Mouse (Mus musculus) erythroblast, embryonic 14.5 days (primary cell): ENCODE measurements around the gene Gdf10. TPM values are rescaled to one million over a fixed set of nuclear protein-coding genes. Genes with fewer than 3 reads are reported as not detected.

Experiments used
- H3K27me3 ChIP-seq: 2 replicates; pipeline ENCODE4 v1.6.1; 2012; ENCODE audit warnings: inconsistent platforms; ENCODE audit not compliant: control insufficient read depth
- H3K36me3 ChIP-seq: 2 replicates; pipeline ENCODE4 v1.6.1; 2012; ENCODE audit warnings: mild to moderate bottlenecking, inconsistent platforms; ENCODE audit not compliant: control insufficient read depth
- H3K4me1 ChIP-seq: 2 replicates; pipeline ENCODE4 v1.6.1; 2012; ENCODE audit warnings: inconsistent platforms; ENCODE audit not compliant: control insufficient read depth
- H3K4me3 ChIP-seq: replicated peaks from 2 replicates; pipeline ENCODE3; 2012; ENCODE audit warnings: moderate library complexity, mild to moderate bottlenecking, inconsistent platforms
- H3K9me3 ChIP-seq: 2 replicates; pipeline ENCODE4 v1.6.1; 2012; ENCODE audit warnings: low read length, inconsistent platforms, mixed read lengths; ENCODE audit not compliant: control insufficient read depth
- GATA1 ChIP-seq: IDR thresholded peaks from 2 replicates; pipeline ENCODE4 v1.6.1; 2012; ENCODE audit warnings: low read length, inconsistent platforms, mixed read lengths
- TAL1 ChIP-seq: IDR thresholded peaks from 3 replicates; pipeline ENCODE4 v1.6.1; 2012; ENCODE audit warnings: low read length, inconsistent platforms, mixed read lengths
- polyA plus RNA-seq: library from polyadenylated mRNA; stranded (reverse); fragments of >175 nt; gene quantifications from 2 replicates; pipeline ENCODE4 v1.2.3, GENCODE M21; 2012

The Gdf10 gene
- polyA plus RNA-seq, 1 experiment = not detected

DNA sequence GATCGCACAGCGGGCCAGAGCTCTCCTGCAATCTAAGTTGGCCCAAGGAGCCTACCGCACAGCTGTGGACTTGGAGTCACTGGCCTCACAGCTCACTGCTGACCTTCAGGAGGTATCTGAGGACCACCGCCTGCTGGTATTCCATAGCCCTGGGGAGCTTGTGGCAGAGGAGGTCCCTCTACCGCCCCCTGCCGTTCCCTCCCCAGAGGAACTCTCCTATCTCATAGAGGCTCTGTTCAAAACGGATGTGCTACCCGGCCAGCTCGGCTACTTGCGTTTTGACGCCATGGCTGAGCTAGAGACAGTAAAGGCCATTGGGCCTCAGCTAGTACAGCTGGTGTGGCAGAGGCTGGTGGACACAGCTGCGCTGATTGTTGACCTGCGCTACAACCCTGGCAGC lies 32.7 kb downstream of the Gdf10 start:
- Histone ChIP-seq H3K4me1 (no peaks in the 10 kb centered on the region), H3K36me3 (no peaks in the 10 kb centered on the region), H3K27me3 (no peaks in the 10 kb centered on the region), H3K9me3 (peaks cover 15% of the 10 kb centered on the region; the same call in 1 of the 2 replicates), H3K4me3 (no peak overlapping the region)
- TF ChIP-seq GATA1 (no peak), TAL1 (no peak)

DNA sequence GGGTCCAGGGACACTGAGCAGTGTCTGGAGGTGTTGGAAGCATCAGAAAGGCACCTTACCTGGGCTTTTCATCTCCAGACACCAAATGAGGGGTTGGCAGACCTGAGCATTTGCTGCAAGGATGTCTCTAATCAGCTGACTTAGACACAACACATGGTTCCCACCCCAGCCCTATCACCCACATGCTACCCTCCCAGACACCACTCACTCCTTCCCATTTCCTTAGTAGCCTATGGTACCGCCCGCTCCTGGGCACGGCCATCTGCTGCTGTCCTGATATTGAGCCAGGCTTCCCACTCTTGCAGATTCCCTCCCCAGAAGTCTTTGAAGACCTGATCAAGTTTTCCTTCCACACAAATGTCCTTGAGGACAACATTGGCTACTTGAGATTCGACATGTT lies 34.8 kb downstream of the Gdf10 start:
- Histone ChIP-seq H3K36me3 (no peaks in the 10 kb centered on the region), H3K4me3 (no peak overlapping the region), H3K4me1 (no peaks in the 10 kb centered on the region), H3K9me3 (peaks cover 15% of the 10 kb centered on the region; the same call in 1 of the 2 replicates), H3K27me3 (no peaks in the 10 kb centered on the region)
- TF ChIP-seq TAL1 = no peak
- TF ChIP-seq GATA1 = no peak

DNA sequence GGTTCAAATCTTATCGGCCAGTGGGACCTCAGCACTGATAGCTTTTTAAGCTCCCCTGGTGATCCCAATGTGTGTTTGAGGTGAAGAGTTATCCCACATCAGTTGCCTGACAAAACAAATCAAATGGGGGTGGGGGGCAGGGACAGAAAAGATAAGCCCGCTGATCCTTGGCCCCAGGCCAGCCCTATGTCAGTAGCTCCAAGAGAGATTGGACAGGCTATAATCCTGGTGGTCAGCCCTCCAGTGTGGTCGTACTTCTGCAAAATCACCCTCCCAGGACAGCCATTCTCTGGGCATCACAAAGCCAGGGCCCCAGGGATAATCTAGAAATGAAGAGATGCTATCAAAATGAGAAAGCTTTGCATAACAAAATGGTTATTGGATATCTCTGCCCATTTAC lies 35.5 kb downstream of the Gdf10 start:
- TF ChIP-seq TAL1 (no peak), GATA1 (no peak)
- Histone ChIP-seq H3K27me3 (no peaks in the 10 kb centered on the region), H3K4me1 (no peaks in the 10 kb centered on the region), H3K4me3 (no peak overlapping the region), H3K9me3 (peaks cover 15% of the 10 kb centered on the region; the same call in 1 of the 2 replicates), H3K36me3 (no peaks in the 10 kb centered on the region)

DNA sequence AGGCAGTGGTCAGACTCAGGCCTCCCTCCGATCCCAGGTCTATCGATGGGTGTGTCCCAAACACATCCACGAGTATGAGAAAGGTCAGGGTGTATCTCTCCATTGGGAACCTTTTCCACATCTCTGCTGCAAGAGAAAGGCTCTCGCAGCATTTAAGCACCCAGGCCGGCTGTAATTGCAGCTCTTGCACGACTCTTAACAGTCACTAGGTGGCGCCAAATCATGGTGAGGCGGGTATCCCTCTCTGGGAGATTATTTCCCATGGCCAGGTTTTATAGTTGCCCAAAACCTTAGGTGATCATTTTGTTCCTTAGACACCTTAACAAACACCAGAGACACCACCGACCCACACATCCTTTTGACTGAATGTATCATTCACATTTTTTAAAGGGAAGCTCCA lies 36.0 kb downstream of the Gdf10 start:
- Histone ChIP-seq H3K4me1 (no peaks in the 10 kb centered on the region), H3K27me3 (no peaks in the 10 kb centered on the region), H3K9me3 (peaks cover 15% of the 10 kb centered on the region; the same call in 1 of the 2 replicates), H3K36me3 (no peaks in the 10 kb centered on the region), H3K4me3 (no peak overlapping the region)
- TF ChIP-seq GATA1 = no peak
- no peak for TF ChIP-seq TAL1

DNA sequence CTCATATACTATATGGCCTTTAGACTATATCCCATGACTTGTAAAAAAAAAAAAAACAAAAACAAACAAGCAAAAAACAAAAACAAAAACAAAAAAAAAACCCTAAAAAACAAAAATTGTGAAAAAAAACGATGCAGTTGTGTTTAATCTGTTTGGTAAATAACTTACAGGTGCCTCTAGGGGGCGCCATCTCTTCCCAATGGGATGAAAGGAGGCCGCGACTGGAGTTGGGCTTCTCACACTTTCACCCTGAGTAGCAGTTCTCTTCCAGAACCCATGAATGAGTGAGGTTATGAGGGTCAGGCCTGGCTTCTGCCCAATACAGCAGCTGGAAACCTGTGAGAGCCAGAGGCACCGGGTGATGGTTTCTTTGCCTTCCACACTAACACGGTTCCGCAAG lies 42.3 kb downstream of the Gdf10 start:
- Histone ChIP-seq H3K4me3 (no peak overlapping the region), H3K4me1 (no peaks in the 10 kb centered on the region), H3K36me3 (no peaks in the 10 kb centered on the region), H3K9me3 (no peaks in the 10 kb centered on the region), H3K27me3 (no peaks in the 10 kb centered on the region)
- TF ChIP-seq TAL1 (no peak), GATA1 (no peak)

DNA sequence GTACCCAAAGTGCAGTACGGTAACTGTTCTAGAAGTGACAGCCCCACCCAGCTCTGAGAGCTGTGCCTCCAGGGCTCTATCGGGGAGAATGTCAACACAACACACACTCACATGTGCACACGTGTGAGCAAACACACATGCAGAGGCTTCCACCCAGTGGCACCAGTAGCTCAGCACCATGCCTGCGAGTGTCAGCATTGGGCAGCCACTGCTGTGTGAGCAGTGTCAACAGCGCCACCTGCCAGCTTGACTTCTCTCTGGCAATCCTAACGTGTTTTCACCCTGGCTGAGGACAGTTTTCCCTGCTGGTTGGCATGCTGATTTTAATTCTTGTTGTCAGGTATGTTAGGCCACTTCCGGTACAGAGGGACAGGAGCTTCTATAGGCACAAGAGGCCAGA lies 49.3 kb downstream of the Gdf10 start:
- TF ChIP-seq TAL1 = no peak
- no peak for TF ChIP-seq GATA1
- Histone ChIP-seq H3K4me1 (no peaks in the 10 kb centered on the region), H3K27me3 (peaks cover under 1% of the 10 kb centered on the region; the same call in 1 of the 2 replicates), H3K36me3 (no peaks in the 10 kb centered on the region), H3K9me3 (no peaks in the 10 kb centered on the region), H3K4me3 (no peak overlapping the region)

DNA sequence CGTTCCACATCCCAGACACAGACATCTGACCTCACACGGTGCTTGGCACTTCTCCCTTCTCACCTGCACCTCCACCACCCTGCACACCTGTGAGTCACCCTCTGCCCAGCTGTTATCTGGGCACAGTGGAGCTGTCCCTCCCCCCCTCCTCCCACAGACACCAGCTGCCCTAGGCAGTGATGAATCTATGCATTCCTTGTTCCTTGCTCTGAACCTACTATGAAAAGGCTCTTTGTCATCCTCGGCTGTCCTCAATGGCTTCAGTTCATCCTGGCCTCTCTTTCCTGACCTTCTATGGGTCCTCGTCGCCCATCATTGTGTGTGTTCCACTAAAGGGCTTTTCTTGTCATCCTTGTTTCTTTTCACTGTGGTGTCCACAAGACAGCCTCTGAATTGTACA lies 51.4 kb downstream of the Gdf10 start:
- H3K27me3 ChIP-seq = peaks cover 12% of the 10 kb centered on the region
- no peaks in the 10 kb centered on the region for H3K9me3 ChIP-seq
- TF ChIP-seq TAL1 (no peak), GATA1 (no peak)
- H3K4me3 ChIP-seq = no peak overlapping the region
- H3K4me1 ChIP-seq = no peaks in the 10 kb centered on the region
- H3K36me3 ChIP-seq = no peaks in the 10 kb centered on the region

DNA sequence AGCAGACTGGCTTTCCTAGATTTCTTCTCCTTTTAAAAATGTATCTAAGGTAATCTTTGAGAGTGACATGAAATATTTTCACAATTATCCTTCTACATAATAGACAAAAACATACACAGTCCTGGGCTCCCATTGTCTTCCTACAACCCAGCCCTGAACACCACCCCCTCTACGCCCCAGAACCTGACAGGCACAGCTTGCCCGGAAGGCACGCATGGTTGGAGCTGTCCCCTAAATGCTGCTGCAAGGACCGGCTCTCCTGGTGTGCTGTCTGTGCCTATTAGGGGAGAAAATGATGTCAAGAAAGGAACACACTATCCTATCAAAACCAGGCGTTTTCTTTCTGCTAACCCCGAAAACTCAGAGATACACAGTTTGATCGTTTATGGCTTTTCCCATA lies 54.4 kb downstream of the Gdf10 start:
- no peak for TF ChIP-seq TAL1
- Histone ChIP-seq H3K4me1 (no peaks in the 10 kb centered on the region), H3K27me3 (peaks cover 12% of the 10 kb centered on the region)

DNA sequence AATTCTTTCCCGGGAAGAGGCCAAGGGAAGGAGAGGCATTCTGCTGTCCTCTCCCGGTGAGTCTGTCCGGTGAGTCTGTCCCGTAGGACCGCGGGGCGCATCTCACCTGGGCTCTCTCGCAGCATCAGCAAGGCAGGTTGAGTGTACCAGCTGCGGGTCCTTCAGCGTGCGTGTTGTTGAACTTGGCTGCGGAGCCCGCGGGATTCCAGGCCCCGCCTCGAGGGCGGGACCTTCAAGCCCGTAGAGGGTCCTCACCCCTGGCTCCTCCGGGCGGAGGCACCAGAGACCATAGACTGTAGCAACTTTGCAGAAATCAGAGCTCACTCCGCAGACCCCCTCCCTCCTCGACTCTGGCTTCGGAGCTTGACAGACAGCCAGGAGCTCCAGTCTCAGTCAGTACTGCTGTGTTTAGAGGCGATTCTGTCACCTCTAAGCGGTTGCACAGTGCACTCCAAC lies 55.2 kb downstream of the Gdf10 start, which contains the start of gene Zfp488:
Gene Zfp488, minus strand, starts transcription at position 161 of the 456 bp plus-strand sequence.
- H3K4me1 ChIP-seq = no peaks in the 10 kb centered on the region
- H3K9me3 ChIP-seq = no peaks in the 10 kb centered on the region
- no peaks in the 10 kb centered on the region for H3K36me3 ChIP-seq
- peaks cover 12% of the 10 kb centered on the region for H3K27me3 ChIP-seq
- no peak for TF ChIP-seq GATA1
- no peak for TF ChIP-seq TAL1
- H3K4me3 ChIP-seq = no peak within 1 kb of the TSS

More for the DNA sequence above, 54.4 kb downstream of the Gdf10 start:
- H3K4me3 ChIP-seq = no peak overlapping the region
- no peaks in the 10 kb centered on the region for H3K36me3 ChIP-seq
- H3K9me3 ChIP-seq = no peaks in the 10 kb centered on the region

Other genes starting within 250 kb of the Gdf10 start
- gene Gdf2, start 17.5 kb downstream of the Gdf10 start, polyA plus RNA-seq = not detected in 2 replicates
- not detected in 2 replicates for gene Rbp3, start 30.4 kb downstream of the Gdf10 start, polyA plus RNA-seq
- gene Zfp488, start 55.2 kb downstream of the Gdf10 start, polyA plus RNA-seq = not detected in 2 replicates
- not detected in 2 replicates for gene Gm30083, start 91.6 kb downstream of the Gdf10 start, polyA plus RNA-seq
- not detected in 2 replicates for gene Gm5460, start 93.2 kb downstream of the Gdf10 start, polyA plus RNA-seq
- 0.01 TPM in 1 of 2 replicates, not detected in the other for gene Antxrl, start 129.1 kb downstream of the Gdf10 start, polyA plus RNA-seq
- not detected in 2 replicates for gene Anxa8, start 162.4 kb downstream of the Gdf10 start, polyA plus RNA-seq
- gene A630023A22Rik, start 179.2 kb downstream of the Gdf10 start, polyA plus RNA-seq = not detected in 2 replicates
- gene Npy4r, start 228.9 kb downstream of the Gdf10 start, polyA plus RNA-seq = not detected in 2 replicates